Mouse (Mus musculus) erythroid progenitor cell, adult 5-6 weeks (primary cell): ENCODE measurements at regions not wholly inside any gene's neighbourhood (a gene's known extent, or its start where the extent isn't known, plus 50 kb on each side); places are given as distances from the start of the nearest gene placed in this dataset.

Experiments used
- ATAC-seq: replicated peaks from 2 replicates; pipeline ENCODE4 v1.8.0; 2016; ENCODE audit warnings: moderate number of reproducible peaks, mild to moderate bottlenecking, moderate TSS enrichment, inconsistent platforms; ENCODE audit not compliant: poor library complexity, low FRiP score, severe bottlenecking

DNA sequence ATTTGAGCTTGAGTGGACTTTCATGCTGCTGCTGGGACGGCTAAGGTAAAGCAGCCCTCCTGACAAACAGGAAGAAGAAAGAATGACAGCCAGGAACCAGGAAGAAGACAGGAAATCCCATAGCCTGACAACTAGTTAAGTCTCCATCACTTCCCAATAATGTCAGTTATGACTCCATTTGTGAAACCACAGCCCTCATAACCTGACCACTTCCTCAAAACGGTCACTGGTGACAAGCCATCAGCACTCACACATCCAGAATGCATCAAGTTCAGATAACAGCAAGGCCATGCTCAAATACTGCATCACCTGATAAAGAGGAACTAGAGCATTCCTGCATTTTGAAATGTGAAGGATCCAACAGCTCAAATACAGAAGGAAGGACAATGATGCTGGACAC, 288.3 kb downstream of the Zfp706 start:
- no peak for ATAC-seq

DNA sequence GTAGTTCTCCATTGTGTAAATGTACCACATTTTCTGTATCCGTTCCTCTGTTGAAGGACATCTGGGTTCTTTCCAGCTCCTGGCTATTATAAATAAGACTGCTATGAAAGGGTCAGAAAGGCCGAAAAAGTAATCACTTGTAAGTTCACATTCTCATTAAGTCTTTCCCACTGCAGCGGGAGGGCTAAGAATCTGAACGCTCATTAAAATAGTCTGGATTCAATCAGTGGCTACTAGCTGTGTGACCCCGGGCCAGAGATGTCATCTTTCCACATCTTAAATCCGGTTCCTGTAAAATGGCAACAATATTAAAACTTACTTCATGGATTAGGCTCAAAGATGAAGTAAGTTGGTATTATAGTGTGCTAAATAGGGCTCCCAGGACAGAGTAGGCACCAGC, 289.7 kb downstream of the Zfp706 start:
- no peak for ATAC-seq

DNA sequence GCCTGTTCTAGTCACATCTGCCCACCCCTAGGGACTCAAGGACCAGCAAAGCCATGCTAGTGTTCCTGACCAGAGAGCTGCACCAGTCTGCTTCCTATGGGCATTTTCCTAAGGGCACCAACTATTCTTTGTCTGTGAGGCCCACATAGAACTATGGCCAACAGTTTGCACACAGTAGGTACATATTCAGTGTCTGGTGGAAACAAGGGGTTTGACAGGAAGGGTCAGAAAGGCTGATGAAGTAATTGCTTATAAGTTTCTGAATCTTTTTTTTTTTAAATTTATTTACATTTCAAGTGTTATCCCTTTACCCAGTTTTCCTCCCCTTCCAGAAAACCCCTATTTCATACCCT, 290.9 kb downstream of the Zfp706 start:
- no peak for ATAC-seq

DNA sequence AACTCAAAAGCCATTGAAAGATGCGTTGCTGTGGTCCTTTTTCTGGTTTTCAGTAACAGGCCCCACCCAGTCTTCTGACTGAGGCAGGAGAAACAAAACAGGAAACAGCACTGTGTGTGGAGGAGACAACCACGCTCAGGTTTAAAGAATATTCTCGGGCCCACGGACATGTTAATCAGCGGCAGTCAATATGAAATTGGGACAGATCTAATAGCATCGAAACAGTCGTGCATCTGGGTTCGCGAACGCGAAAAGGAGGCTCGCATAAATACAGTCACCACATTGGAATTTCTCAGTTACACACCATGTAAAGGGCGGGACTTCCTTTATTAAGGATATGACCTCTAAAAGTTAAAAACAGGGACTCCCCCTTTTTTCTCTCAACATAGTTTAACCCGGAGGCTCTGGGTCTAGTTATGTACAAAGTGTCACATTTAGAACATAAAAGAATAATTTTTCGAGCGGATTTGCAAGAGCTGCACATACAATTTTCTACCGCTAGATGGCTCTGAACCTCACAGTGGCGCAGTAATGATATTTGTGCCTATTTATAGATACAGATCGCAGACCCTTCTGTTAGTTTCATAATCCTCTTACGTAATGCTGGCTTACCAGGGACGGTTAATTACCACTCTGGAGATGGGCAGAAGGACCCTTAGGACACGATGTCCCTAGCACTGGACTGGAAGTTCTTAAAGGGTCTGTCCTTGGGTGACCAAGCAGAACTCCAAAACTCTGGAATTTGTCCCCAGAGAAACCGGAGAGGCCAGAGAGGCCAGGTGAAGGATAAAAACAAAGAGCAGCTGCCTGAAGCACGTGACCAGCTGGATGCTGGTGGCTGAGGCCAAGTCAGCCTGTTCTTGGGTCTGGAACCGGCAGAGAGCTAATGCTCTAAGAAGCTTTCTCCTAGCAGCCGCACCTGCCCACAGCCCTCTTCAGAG, 291.6 kb downstream of the Zfp706 start:
- peak; percentile 78 for ATAC-seq

DNA sequence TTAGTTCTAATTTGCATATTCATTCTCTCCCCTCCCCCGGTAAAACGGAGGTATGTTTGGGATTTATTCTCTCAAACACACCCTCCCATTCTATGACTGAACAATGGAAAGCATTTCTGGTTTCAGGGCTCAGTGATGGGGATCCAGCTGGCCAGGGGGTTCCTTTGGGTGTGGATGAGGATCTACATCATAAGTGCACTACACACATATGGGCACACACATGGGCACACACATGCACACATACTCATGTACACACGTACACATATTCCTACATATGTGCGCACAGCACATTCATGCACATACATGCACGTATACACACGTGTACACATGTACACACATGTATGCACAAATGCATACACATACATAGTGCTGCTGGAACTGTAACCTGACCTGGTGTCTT, 292.4 kb downstream of the Zfp706 start:
- ATAC-seq = no peak

DNA sequence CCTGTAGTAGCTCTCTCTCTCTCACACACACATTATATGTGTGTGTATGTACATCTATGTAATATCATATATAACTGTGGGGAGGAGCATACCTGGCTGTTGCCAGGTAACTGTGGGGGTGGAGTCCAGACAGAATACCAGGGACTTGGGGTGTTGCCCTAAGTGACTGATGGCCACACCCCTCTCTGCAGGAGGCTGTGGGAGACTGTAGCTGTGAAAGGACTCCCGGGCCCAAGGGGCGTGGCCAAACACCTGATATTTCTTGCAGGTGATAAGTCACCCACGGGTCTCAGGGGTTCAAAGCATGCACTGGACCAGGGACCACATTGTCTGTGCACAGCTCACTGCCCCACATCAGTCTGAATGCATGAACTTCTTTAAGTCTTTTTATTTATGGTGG, 297.8 kb downstream of the Zfp706 start:
- ATAC-seq = no peak

DNA sequence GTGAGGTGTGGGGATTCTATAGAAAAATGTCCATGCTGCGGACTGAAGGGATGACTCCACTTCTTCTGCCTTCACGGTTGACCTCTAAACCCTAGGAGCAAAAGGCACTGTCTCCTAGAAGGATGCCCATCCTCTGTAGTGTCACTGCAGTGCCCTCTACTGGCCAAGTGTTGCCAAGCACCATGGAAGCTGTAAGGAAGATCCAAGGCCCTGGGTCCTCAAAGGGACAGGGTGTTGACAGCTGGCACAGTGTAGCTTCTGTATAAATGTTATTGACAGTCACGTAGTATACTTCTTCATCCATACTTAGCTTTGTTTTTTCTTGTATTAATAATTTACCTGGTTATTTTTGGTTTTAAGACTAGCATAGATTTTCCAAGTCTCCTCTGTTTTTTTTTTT, 299.1 kb downstream of the Zfp706 start:
- peak; percentile 89 for ATAC-seq

DNA sequence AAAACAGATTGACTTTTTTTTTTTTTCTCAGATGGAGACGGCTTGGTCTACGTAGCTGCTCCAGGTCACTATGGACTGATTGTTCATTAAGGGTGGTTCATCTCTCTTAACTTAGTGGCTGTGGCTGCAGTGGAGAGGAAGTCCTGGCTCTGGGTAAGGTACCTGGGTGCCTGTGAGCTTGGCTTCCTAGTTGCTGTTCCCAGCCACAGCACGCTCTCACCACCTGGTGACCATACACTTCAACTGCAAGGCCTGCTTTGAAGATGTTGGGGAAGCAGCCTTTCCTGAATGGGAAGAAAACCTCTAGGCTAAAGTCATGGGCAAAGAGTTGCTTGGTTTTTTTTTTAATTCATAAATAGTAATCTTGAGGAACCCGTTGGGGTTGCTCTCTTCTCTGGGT, 301.6 kb downstream of the Zfp706 start:
- ATAC-seq = peak; percentile 81

DNA sequence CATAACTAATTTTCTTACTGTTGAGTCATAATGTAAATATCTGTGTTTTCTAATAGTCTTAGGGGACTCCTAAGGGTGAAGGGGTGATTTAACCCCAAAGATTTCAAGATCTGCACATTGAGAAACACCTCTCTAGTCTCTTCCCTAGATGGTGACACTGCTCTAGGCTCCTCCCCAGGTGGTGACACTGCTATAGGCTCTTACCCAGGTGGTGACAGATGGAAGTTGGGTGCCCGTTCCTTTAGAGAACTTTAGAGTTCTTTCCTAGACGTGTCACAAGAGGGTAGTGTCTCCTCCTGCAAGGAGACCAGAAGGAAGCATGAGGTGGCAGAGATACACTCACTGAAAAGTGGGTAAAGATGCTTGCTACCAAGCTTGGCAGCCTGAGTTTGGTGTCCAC, 302.2 kb downstream of the Zfp706 start:
- ATAC-seq = no peak

DNA sequence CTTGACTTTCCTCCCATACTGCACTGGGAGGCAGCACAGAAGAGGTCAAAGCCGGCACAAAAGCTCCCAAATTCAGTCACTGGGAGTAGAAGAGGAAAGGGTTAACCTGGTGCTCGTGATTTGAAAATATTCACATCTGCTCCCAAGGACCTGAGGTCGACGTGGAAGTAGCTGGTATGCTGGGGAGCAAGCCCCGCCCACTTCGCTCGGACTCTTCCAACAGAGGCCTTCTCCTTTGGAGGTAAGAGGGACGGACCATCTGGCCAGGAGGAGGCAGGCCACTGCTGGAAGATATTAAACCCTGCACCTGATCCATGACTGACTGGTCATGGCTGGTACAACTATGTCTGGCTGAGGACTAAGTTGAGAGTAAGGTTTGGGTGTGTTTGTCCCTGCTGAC, 305.7 kb downstream of the Zfp706 start:
- no peak for ATAC-seq

DNA sequence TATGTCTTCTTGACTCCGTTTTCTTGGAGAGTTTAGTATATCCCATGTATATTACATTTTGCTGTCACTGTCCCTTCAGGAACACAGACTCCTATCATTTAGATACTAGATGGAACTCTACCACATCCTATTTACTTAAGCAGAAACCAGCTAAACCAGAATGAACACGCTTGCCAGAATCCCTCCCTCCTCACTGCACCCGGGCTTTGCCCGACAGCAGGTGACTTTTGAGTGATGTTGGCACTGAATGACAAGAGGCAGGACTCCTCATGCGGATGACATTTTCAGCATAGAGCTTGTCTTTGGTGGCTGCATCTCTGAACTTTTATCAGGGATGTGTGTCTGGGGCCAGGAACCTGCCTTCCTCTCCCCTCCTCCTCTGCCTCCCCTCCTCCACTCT, 307.4 kb downstream of the Zfp706 start:
- ATAC-seq = no peak

DNA sequence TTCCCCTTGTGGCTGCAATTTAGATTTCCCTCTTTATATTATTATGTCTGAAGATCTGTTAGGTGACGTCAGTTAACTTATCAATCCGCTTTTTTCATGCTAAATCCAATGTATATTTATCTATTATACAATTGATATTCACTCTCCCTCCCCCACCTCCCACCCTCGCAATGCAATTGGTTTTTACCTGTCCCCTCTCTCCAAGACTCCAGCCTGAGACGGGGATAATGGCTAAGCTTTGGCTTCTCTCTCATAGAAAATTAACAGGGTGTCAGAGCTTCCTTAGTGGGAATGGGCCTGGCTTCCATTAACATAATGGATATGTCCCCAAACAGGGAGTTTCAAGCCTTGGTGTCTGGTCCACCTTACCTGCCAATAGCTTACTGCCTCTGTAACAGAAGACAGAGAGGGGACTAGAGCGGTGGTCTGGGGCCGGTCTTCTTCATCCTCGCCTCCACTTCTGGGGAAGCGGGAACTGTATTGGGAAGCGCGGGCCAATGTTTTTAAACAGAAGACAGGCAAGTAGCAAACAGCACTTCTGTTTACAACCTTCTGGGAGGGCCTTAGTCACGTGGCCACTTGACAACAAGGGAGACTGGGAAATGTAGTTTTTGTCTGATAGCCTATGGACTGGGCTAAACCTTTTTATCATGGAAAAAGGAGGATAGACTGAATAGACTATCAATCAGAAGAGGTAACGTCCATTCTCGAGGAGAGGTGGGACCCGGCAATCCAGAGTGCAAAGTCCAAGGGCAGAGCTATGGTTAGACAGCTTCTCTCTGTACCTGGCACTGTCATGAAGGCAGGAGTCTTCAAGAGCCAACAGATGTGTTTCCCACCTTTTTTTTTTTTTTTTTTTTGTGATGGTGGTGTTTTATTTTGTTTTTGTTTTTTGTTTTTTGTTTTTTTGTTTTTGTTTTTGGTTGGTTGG, 312.1 kb downstream of the Zfp706 start:
- peak; percentile 91 for ATAC-seq

DNA sequence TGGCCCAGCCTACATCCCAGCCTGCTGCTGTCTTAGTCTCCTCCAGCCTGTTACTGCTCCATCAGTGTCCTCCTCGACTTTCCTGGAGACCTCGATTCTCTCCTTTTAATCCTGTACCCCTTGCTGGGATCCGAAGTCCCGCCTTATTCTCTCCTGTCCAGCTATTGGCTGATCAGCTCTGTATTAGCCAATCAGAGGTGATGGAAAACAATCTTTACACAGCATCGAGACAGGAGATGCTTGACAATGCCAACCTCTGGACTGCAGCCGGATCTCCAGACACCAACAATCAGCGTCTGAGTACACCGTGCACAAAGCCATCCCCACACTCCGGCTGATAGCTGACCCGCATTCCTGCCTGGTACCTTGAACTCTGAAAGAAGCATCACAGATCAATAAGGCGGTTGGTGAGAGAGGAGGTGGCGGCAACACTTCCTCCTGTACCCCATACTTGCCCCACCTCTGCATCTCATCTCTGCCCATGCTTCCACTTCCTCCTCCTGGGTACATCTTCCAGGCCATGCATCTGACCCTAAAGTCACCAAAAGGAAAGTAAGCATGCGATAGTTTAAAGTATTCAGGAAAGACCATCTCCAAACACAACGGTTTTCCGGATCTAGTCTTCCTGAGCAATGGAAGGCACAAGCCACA, 316.4 kb downstream of the Zfp706 start:
- ATAC-seq = no peak

DNA sequence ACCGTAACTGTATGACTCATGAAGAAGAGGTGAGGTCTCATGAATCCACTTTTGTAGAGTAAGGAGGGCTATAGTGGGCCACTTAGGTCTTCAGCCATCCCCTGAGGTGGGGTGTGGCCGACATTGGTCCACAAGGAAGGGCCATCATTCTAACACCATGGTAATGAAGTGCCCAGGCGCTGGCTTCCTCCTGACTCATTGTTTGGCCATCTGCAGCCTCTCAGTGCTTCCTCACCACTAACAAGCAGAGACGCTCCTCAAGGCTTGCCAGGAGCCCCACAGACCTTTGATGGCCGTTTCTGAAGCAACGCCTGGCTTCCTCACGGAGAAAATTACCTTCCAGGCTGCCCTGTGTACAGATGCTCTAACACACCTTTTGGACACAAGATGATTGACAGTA, 317.7 kb downstream of the Zfp706 start:
- ATAC-seq = no peak

DNA sequence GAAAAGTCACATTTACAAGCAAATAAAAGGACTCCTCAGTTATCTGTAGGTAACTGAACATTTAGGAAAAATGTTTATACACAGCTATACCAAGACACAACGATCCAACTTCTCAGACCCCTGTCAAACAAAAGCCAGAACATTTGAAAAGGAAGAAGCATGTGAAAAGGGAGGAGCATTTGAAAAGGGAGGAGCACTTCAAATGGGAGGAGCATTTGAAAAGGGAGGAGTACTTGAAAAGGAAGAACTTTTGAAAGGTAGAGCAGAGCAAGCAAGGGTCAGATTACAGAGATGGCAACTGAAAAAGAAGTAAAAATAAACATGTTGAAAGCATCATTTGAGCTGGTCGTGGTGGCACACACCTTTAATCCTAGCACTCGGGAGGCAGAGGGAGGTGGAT, 318.3 kb downstream of the Zfp706 start:
- ATAC-seq = peak; percentile 60; the same call in 1 of the 2 replicates

DNA sequence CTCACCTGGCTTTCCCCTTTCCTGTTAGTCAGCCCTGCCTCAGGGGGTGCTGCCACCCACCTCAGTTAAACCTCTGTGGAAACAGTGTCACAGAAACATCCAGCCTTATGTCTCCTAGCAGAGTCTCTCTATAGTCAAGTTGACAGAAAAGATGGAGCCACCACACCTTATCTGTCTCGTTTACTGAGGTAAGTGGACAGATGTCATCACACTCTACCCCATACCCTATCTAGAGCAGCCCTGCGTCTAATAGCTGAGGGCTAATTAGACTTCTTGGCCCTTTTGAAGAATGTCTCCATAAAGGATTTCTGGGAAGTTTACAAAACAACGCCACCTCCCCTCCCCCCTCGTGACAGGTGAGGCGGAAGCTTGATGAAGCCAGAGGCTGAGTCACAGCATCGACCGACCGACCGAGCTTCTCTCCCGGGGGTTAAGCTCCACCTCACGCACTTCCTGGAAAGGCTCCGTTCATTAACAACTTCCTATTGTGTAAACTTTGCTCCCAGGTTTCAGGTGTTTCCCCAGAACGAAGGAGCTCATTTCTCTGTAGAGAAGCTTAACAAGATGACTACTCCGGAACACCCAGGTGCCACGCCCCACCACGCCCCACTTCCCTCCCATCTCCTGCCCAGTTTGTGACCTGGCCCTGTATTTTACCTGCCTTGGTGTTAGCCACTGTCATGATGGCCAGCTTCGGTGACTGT, 319.4 kb downstream of the Zfp706 start:
- peak; percentile 87 for ATAC-seq

DNA sequence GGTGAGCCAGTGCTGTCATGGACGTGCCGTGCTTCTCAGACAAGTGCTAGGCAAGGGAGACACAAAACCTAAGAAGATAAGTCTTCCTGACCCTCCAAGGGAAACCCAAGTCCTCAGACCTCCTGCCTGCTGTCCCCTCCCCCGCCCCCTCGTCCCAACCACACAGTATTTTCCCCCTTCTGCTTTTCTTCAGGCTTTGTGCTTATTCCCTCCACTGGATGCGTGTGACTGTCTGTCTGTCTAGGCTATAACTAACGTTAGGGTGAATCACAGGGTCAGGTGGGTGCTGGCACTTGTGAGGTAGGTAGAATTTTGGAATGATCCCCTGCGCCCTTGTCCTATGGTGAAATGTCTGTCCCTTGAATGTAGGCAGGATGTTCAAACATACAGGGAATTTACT, 322.9 kb downstream of the Zfp706 start:
- no peak for ATAC-seq

DNA sequence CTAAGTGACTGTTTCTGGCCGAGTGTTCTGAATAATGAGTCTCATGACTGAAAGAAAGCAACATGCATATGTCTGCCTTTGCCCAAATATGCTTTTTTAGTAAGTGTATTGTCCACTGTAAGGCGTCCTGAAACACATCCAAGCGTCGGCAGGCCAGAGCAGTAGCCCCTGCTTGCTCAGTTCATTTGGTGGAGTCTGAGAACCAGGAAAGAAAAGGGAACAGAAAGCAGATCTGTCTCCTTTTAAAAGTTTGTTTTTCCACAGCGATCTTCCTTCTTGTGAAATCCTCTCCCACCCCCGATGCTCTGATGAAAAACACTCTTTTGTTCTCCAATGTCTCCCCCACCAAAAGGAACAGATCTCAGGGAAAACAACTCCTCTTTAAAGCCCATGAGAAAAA, 324.7 kb downstream of the Zfp706 start:
- ATAC-seq = no peak

DNA sequence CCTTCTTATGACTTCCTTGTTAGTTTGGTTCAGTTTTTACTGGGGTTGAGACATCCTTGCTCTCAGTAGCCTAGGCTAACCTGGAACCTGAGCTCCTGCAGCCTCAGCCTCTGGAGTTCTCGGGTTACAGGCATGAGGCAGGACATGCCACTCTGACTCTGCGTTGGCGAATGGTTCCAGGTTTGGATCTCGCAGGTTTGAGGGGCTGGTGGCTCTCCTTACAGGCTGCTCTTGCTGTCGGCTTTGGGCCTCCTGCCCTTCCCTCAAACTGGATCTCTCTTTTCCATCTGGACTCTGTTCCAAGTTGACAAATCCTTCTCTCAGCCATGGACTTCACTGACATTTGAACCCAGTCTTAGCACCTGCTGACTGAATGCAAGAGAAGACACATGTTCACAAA, 325.4 kb downstream of the Zfp706 start:
- ATAC-seq = no peak
